Mouse (Mus musculus): ENCODE data around the gene Col11a2.

Gene Col11a2

DNA sequence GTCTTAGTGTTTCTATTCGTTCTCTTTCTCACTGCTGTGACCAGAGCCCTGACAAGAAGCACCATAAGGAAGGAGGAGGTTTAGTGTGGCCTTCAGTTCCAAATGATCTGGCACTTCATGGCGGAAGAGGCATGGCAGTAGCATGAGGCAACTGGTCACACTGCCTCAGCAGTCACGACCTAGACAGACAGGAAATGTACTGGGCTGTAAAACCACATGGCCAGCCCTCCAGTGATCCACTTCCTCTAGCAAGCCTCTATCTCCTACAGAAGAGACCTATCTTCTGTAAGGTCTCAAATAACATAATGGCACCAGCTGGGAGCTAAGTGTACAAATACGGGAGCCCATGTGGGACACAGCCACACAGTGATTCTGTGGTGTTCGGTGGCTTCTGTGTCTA, 32.9 kb downstream of the Col11a2 start:
- DNase-seq, result no peak

DNA sequence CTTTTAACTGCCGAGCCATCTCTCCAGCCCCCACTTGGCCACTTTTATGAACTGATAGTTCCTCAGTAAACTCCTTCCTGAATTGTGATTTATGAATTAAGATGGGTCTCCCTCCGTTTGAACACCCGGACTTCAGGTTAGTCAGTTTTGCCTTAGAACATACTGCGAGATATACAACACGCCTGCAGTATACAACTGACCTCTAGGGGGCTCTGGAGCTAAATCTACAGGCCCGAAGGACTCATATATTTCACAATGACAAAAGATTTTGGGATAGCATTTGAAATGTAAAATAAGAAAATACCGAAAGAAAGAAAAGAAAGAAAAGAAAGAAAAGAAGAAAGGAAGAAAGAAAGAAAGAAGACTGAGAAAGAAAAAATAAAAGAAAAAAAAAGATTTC, 36.0 kb downstream of the Col11a2 start:
- DNase-seq, result peak; percentile 86

DNA sequence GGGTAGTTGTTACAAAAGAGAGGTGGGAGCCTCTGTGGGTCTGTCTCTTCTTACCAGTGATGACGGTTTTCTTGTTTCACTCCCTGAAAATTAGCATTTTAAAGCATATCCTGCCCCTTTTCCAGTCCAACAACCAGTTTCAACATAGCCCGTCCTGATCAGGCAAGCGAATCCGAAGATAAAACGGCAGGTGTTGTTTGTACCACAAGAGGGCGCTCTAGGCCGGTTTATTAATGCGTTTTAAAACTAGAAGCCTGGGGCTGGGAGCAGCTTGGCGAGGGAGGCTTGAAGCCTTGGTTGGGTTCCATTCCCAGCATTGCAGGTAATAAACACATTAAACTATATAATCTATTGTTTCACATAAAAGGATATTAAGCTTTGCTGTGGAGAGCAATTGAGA, 38.3 kb downstream of the Col11a2 start:
- DNase-seq, result peak; percentile 79

DNA sequence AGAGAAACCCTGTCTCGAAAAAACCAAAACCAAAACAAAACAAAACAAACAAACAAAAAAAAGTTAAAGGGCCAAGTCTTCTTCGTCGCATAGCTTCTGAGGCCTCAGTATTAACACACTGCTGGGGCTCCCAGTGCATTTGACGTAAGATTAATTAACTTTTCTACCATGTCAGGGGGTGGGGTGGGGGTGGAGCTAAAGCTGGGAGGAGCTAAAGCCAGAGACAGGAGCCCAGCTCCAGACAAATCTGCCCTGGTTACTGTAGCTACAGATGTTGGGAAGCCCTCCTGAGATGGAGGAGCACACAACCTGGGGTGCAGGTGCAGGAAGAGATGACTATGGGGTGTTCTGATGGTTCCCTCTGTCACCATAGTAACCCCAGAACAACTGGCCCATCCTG, 38.9 kb downstream of the Col11a2 start:
- no peak for DNase-seq

DNA sequence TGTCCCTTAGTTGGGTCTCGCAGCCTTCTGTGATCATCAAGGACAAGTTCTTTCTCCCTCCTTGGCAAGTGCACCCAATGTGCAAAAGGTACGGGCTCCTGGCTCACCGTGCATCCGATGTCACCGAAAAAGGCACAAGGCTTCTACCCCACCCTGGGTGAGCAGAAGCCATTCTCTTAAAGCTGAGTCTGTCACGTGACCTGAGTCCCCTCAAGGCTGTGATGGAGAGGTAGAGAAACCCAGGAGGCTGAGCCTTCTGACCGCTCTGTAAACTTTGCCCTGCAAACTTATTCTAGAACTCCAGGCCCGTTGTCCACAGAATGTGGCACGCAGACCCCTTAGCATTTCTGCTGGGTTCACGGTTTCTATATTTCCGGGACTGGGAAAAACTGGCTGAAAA, 39.8 kb downstream of the Col11a2 start:
- DNase-seq, result no peak

DNA sequence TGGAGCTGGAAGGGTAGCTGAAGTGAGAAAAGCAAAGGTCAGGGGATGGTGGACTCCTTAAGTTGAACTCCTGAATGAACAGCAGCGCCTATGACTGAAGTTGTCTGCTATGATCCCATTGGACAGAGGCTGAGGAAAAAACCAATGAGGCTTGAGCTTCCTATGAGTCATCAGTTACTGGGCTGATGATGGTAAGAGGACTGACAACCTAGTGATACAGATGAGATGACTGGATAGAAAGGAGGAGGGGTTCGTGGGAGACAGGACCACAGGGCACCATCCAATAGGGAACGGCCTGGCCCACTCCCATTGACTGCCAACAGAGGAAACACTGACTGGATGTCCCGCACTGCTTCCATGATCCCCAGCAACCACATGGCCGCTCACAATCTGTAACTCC, 40.4 kb downstream of the Col11a2 start:
- no peak for DNase-seq

DNA sequence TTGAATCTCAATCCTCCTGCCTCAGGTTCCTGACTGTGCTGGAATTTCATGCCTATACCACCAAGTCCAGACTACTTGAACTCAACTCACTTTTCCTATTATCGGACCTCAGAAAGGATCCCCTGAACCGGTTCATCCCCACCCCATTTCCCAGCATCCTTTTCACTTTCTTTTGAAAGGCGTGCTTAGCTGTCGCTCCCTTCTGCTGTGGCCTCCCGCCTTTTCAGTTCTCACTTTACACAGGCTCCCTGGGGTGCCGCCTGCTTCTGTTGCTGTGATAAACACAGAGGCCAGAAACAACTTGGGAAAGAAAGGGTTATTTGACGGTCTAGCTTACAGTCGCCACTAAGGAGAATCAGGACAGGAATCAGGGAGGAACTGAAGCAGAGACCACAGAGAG, 43.9 kb downstream of the Col11a2 start:
- DNase-seq, result no peak

DNA sequence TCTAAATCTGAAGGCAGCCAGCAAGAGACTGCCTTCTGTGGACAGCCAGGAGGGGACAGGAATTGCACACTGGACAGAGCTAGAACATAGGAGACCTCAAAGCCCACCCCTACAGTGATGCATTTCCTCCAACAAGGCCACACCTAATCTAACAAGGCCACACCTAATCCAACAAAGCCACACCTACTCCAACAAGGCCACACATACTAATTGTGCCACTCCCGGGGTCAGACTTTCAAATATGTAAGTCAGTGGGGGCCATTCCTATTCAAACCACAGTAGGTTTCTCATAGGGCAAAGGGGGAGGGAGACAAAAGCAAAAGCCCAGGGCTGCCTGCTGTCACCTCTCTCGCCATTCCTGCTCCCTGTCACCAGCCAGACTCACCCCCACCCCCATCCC, 48.1 kb downstream of the Col11a2 start:
- no peak for DNase-seq

DNA sequence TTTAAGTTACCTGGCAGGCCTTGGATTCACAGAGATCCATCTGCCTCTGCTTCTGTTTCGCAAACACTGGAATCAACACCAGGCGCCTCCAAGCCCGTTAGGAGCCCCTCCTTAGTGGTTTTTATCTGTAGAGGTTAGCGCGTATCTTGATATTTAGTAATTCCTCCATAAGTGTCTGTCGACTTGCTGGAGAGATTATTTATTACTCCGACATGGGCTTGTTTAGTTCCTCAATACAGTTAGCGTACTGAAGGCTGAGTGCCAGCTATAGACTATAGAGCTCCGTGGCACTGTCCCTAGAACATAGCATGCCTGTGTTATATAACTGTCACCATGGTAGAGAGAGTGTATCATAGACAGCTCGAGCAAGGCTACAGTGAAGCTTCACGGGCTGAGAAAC, 48.9 kb downstream of the Col11a2 start:
- no peak for DNase-seq

DNA sequence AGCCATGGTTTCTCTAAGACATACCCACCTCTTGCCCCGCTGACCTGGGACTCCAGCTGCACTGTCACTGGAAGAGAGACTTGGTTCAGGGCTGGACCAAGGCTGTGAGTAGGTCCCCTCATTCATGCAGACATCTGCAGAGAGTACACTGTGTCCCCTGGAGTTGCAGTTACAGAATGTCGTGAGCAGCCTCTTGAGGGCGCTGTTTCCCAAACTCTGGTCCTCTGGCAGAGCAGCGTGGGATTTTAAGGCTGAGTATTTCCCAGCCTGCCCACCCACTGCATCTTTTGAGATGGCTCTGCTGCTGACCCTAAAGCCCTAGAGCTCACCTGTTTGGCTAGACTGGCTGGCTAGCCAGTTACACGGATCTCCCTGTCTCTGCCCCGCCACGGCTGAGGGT, 51.7 kb downstream of the Col11a2 start:
- DNase-seq, result peak; percentile 26

DNA sequence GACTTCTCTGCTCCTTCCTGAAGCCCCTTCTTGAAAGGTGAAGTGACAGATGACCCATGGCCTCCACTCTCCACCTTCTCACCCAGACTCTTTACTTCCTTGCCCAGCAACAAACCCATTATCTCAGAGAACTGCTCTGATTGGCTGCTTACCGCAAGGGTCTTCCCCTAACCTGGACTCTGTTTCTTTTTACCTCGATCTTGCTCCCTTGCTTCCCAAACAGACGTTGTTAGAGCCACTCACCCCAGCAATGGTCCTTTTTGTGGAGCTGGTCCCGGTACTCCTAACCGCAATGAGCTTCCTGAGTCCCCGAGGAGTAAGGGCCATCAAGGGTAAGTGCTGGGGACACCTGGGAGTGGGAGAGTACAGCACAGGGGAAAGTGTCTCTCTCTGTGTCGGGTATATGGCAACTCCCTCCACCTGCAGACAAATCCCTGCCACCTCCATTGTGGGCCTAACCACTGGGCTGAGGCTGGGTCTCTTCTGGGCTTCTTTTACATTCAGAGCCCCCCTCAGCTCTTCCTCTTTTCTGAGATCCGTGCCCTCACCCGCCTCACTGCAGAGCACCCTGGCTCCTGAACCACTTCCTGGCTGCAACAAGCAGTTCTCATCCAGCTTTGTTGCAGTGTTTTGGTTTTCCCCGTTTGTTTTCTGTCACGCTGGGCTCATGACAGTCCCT, 53.1 kb downstream of the Col11a2 start, which contains the start of gene H2-Oa:
Gene H2-Oa, plus strand, starts transcription at position 144 of the 679 bp plus-strand sequence.
- DNase-seq, result no peak

DNA sequence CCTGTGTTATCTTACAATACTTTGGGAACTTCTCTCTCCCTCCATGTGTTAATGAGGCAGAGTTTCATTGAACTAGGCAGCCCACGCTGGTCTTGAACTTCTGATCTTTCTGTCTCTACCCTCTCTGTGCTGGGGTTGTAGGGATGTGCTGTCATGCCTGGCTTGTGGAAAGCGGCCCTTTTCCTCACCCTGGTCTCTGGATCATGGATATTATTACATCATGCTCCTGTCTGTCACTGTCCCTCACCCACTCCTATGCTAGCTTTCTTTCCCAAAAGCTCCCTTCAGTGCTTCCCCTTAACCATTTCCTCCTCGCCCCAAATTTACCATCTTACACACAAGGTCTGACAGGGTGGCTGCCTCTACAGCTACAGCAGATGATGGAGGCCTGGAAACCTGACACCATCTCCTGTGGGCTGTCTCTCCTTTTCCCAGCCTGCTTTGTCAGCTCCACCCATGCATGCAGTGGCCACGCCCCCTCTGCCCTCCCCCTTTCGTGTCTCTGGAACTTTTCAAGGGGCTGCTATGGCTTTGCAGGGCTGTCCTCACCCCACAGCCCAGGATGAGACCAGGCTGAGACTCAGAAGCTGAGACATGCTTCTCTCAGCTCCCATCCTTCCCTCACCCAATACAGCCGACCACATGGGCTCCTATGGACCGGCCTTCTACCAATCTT, 54.1 kb downstream of the Col11a2 start:
- DNase-seq, result no peak

DNA sequence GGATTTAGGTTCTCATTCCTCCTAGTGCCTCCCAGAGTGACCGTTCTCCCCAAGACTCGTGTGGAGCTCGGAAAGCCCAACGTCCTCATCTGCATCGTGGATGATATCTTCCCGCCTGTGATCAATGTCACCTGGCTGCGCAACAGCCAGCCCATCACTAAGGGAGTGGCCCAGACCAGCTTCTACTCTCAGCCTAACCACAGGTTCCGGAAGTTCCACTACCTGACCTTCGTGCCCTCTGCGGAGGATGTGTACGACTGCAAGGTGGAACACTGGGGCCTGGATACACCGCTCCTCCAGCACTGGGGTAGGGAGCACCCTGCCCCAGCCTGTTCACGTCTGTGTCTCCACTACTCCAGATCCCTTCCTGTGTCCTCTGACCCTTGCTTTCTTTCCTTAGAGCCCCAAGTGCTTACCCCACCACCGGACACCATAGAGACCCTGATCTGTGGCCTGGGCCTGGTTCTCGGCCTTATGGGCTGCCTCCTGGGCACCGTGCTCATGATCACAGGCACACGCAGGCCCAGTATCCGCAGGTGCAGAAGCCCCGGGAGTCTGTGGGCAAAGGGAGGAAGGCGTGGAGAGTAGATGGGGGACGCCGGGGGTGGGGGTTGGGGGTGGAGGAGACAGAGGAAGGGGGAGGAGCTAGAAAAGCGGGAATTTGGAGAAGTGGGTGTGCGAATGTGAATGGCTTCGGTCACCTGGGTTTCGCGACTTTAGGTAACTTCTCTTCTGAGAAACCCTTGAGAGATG, 55.2 kb downstream of the Col11a2 start:
- no peak for DNase-seq

DNA sequence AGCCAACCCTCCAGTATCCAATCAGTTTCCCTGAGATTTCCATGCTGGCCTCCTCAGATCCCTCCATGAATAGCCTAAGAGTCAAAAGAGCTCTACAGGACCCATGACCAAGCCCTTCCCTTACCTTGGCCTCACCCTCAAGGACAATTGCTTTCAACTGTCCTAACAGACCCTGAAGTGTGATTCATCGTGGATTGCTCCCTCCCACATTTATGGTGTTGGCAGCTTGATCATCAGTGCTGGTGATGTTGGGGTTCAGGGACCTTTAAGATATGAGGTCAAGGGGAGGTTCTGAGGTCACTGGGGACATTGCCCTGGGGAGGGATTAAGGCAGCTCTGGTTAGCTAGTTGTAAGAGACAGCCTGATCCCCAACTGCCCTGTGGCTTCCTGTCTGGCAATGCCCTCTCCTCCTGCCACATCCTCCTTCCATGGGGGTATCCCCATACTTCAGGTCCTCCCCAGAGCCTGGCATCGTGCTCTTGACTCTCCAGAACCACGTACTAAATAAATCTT, 57.3 kb downstream of the Col11a2 start:
- DNase-seq, result no peak

DNA sequence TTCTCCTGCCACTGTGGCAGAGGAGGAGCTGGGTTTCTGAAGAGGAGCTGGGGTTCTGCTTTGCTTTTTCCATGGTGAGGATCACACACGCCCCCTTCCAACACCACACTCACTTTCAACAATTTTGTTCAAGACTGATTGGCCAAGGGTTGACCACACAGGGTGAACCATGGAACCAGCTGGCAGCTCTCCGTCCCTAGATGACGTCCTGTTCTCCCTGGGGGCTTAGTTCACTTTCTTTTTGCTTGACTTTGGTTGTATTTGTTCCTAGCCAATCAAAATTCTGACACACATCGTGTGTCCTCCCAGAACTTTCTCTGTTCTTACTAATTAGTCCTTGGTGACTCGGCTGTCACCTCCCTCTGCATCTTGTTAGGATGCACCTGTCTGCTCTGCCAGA, 58.0 kb downstream of the Col11a2 start:
- no peak for DNase-seq

DNA sequence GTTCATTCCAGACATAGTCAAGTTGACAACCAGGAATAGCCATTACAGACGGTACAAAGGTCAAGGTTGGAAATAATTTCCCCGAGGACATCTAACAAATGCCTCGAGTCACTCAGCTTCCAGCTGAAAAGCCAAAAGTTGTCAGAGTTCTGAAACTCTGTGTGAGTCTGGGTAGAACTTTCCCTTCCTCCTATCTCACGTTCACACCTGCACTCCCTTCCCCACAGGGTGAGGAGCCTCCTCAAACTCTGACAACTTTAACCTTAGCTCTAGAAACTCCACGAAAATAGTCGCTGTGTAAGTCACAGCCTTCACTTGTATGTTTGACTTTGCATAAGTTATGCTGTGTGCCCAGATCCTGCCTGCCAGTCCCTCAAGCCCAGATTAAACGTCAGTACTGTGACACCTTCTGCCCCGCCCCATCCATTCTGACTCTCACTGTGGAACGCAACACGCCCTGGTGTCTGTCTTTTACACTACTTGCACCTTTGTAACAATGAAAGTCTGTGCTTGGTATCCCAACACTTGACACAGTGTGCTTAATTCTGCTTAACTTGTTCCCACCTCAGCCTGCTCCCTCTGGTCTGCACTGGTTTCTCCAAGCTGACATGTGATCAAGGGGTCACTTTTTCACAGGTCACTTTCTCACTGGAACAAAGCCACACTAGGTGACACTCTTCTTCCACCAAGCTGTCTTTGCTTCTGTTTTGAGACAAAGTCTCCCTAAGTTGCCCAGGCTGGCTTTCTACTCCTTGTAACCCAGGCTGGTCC, 59.7 kb downstream of the Col11a2 start:
- DNase-seq, result no peak

DNA sequence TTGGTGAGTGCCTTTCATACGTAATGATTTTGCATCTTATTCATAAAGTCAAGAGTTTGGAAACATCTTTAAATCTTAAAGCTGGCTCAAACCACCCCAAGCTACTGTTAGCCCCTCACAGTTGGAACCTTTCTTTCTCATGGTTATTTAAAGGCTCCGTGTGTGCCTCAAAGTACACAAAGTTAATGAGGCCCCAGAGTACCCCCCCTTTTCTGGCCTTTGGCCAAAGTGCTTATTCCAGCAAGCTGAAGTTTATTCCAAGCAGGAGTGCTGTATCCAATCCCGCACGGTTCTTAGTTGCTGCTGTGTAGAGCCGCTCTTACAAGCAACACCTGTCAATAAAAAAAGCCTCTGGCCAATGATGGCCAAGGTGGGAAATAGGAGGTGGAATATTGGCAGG, 60.3 kb downstream of the Col11a2 start:
- no peak for DNase-seq

DNA sequence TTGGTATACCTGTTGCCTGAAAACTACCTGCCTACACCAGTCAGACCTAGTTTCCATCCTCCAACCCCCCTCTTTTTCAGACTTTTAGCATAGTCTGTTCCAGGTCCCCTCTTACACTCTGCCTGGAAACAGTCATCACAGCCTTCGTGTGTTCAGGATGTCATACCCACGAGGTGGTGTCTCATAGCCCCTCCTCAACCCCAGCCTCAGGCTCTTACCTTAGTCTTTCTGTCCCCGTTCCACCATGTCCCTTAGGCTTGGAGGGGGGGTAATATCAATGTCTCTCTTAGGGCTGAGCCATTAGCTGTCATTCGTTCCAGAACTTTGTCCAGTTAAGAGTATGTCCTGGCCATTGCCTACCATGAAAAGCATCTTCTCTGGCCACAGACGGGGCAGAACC, 61.9 kb downstream of the Col11a2 start:
- DNase-seq, result no peak

DNA sequence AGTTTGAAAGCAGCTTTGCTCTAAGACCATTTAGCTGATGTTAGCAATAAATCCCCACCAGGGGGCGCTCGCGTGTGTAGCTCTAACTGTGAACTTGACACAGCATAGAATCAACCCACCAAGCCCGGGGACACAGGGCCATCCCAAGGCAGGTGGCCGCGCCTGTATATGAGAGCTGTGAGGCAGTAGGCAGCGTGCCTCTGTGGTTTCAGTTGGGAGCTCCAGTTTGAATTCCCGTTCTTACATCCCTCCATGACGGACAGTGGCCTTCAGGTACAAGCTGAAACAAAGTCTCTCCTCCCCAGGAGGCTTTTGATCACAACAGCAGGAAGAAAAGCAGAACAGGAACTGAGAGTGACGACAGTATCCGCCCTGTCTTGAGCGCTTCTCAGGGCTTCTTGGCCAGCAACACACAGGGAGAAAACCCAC, 62.4 kb downstream of the Col11a2 start:
- peak; percentile 99 for DNase-seq

DNA sequence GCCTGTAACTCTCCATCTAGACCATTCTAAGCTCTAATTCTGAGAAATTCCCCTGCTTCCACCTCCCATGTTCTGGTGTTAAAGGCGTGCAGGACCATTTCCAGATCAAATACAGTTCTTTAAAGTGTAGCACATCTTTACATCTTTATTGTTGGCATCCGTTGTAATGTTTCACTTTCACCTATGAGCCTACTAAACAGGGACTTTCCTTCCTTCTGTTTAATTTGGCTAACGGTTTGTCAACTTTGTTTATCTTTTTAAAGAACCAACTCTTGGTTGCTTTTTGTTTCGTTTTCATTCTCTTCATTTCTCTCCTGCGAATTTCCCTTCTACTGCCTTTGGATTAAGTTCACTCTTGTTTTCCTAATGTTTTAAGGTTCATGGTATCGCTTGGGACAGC, 63.6 kb downstream of the Col11a2 start:
- no peak for DNase-seq

DNA sequence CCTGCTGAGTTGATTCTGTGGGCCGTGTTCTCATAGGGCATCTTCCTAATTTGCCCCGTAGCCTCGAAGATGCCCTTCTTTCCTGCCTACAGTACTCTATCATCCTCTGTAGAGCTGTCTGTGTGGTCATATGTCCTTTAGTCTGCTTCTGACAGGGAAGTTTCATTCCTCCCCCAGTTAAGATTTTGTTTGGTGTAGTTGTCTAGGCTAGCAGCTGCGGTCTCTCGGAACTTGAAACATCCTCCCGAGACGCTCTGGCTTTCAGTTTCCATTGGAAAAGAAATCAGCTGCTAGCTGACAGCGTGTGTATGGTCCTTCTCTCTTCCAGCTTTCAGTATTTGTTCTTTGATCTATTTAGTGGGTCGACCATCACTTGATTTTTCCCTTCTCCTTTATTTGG, 65.6 kb downstream of the Col11a2 start:
- no peak for DNase-seq

DNA sequence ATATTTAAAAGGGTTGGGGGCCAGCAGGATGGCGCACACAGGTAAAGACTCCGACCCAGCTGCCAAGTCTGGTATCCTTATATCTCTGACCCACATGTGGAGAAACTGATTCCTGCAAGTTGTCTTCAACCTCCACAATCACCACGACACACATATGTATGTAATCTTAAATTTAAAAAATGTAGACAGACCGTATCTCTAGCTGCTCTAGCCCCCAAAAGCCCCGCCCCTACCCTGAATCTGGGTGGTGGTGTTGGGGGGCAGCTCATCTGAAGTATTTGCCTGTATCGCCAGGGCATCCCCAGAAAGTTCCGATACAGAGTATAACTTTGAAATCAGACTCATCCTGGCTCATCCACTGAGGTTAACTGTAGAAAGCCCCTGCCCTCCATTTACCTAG, 67.3 kb downstream of the Col11a2 start:
- DNase-seq, result no peak

Measured in right cerebral cortex, postnatal 4 days (tissue).